Mouse (Mus musculus) brain, embryonic 14.5 days (tissue): ENCODE data around the gene Tent5a.

Source experiments
- CTCF ChIP-seq: fragments of 200-500 bp; IDR thresholded peaks from 2 replicates; pipeline ENCODE4 v1.5.1; 2012; ENCODE audit warnings: inconsistent platforms, mild to moderate bottlenecking, moderate library complexity, borderline replicate concordance; ENCODE audit not compliant: insufficient read depth, insufficient read length; ENCODE audit errors: extremely low read depth
- POLR2A ChIP-seq: fragments of 200-500 bp; IDR thresholded peaks from 2 replicates; pipeline ENCODE4 v1.6.1; 2012; ENCODE audit warnings: mild to moderate bottlenecking, inconsistent platforms, borderline replicate concordance; ENCODE audit not compliant: poor library complexity, insufficient read depth, insufficient read length, severe bottlenecking; ENCODE audit errors: extremely low read depth

- TF ChIP-seq CTCF: no peak
- TF ChIP-seq POLR2A: no peak
Measured at GRCm38 (mm10) chr9:85376643-85377307, 49.6 kb upstream of the Tent5a start.
